Mouse (Mus musculus) megakaryocyte, embryonic 14.5 days (primary cell): ENCODE results near the gene Ccr2.

Source experiments
- FLI1 ChIP-seq: IDR thresholded peaks from 2 replicates; pipeline ENCODE4 v1.6.1; 2012; ENCODE audit warnings: low read length, inconsistent platforms, mixed read lengths
- GATA1 ChIP-seq: IDR thresholded peaks from 3 replicates; pipeline ENCODE4 v1.6.1; 2012; ENCODE audit warnings: mixed read lengths, low read length, inconsistent platforms, borderline replicate concordance

DNA sequence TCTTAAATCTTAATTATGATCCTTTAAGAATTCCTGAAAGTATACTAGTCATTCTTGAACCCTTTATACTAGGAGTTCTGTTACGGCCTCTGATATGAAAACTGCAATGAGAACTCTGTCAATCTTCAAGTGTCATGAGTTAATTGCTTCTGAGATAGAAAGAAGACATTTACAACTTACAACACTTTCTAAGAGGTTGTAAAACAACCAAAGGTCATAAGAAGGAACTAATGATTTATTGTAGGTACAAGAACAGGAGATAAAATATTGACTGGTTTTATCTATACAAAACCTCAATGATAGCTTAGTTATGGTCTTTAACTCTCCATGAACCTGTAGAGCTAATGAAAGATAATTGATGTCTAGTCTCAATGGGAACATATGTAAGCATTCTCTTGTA lies 12.0 kb downstream of the Ccr2 start:
- TF ChIP-seq GATA1 = no peak
- TF ChIP-seq FLI1 = no peak
